Mouse (Mus musculus) adipocyte (in vitro differentiated cells): Measurements from ENCODE around the gene Pbsn.
"Not testable (repeated sequence)": the region's sequence is repeated elsewhere in the genome, so short reads cannot be mapped to it uniquely, and the experiment has no call there.

Experiments
- DNase-seq: peaks from one replicate; pipeline ENCODE4 v3.0.0-alpha.2; 2016; ENCODE audit warnings: low spot score

The Pbsn gene

DNA sequence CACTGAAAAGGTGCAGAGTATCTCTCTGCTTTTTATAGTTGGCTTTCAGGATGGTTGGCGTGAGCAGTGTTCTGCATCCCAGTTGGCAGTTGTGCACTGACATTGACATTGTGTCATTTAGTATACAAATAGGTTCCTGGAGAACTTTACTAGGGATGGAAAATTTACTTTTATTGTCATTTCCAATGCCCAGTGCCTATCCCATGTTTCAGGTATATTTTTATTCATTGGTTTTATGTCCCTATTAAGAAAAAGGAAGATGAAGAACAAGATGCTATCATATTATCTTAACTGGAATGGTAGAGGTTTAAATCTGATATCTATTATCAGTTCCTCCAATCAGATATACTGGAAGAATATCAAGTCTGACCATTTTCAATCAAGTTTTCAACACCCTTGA, at the start of gene Pbsn:
Pbsn (minus strand) TSS at position 101 of the 400 bp plus-strand sequence.
- DNase-seq = no peak

DNA sequence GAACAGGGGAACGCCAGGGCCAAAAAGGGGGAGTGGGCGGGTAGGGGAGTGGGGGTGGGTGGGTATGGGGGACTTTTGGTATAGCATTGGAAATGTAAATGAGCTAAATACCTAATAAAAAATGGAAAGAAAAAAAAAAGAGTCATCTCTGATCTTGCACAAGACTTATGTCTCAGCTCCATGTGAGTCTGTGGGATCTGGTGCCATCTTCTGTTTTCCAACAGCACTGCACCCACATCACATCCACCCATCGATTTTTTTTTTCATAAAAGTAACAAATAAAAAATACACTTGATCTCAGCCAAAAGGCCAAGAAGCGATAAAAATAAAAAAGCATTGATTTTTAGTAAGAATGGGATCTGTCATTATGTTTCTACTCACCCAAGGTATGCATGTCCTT, 26.6 kb upstream of the Pbsn start:
- peak; percentile 18 for DNase-seq

DNA sequence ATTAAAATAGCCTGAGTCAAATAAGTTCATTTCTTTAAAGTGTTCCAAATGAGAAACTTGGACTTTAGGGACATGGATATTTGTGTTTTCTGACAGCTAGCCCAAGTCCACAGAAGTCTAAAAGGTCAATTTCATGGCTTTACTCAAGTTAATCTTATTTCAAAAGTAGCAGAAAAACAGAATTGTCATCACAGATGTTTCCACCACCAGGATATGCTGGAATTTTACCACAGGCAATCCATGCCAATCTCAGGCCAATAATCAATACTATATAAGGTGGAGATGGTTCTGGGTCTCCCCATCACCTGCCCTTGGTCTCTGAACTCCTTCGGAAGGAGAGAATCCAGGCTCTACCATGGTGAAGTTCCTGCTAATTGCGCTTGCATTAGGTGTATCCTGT, 11.0 kb upstream of the Pbsn start, which contains the start of gene Gm14744:
Gm14744 (plus strand) TSS at position 301 of the 400 bp plus-strand sequence.
- DNase-seq = not testable (repeated sequence)

DNA sequence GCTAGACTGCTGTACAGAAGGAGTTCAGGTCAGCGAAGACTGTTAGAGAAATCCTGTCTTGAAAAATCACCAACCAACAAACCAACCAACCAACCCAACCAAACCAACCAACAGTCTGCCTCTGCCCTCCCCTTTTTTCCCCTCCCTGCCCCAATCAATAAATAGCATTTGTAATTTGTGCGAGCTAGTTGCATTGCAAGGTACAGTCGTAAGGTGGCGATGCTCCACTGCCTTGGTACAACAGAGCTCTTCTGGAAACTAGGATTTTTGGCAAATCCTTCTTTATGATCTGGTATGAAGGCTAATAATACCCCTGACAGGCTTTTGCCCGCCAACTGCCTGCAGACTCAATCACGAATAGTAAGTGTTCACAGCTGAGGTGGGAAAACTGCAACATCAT, 41.4 kb downstream of the Pbsn start:
- no peak for DNase-seq

DNA sequence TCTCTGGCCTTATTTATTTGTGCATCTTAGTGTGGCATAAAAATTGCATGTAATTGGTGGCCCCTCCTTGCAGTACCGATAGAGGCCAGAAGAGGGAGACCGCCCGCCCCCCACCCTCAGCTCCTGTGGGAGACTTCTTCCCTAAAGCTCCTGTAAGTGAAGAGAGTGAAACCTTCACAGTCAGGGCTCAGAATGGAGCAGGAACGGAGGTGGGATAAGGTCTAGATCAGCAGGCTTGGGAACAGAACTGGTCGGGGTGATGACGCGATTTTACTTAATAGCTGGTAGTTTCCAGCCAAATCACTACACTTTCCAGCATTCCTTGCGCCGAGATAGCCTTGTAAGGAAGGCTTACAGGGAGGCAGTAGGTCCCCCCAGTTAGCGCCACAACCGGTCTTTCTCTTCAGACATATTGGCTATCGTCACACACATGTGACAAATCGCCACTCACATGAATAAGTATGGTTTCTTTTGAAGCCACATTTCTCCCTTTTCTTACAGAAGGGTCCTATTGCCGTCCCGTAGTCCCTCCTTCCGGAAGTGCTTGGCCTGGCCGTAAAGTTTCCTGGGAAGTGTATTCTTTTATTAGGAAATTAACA, 42.7 kb downstream of the Pbsn start:
- peak; percentile 67 for DNase-seq

DNA sequence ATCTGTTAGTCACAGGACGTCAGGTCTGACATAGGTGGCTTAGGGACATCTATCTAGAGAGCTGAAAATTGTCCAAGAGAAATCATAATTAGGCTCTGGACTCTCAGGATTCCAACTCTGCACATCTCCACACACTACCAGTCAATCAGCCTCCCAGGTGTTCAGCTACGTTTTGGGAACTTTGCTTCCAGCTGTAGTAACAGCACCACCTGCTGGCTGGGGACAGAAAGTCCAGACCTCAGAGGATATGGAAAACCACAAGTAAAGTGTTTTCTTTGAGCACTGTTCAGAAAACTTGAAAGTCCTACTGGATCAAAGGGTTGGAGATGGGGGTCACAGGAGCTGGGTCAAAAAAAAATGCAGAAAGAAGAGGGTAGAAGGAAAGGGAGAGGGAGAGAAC, 44.8 kb downstream of the Pbsn start:
- DNase-seq = peak; percentile 57

DNA sequence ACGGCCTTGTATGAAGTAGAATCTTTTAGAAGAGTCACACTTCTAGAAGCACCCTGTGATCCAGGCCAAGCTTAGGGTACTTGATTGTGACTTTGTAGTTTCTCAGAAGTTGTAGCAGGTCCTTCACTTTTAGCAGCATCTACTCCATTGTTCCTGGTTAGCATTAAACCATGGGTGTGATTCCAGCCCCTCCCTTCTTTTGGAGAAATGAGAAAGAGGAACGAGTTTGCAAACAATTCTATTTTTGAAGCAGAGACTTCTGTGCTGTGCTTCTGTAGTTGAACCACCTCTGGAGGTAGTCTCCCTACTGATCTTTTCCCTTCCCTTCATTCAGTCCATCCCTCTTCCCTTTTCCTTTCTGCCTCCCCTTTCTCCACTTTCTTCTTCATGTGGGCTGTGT, 51.1 kb downstream of the Pbsn start:
- DNase-seq = no peak

DNA sequence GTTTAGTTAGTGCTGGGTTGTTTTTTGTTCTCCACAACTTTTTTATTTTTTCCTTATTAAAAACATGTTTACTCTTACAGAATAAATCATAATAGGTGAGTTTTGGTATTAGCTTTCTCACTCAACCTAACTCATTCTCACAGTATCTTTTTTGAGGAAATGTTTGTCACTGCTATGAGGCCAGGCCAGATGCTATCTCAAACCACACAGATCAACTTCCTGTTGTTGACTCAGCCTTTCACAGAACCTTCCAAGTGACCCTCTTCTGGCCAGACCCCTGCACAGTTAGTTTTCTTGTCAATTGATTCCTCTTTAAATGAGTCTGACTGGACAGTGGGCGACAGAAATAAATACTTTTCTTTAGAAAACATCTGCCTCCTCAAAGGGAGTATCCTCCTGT, 51.9 kb downstream of the Pbsn start:
- no peak for DNase-seq

DNA sequence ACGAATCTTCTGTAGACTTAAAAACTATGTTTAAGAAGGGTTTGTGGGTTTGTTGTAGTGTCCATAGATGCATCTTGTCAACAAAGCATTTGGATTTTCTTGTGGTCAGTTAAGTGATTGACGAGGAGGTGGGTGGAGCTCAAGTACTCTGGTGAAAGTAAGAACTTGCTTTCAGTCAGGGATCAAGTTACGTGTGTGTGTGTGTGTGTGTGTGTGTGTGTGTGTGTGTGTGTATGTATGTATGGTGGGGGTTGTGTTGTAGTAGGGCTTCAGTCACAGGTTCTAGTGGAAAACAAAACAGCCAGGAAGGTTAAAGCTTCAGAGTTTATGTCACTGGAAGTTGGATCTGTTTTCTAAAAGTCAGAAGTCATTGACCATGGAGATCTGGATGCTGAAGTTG, 53.9 kb downstream of the Pbsn start:
- DNase-seq = no peak

DNA sequence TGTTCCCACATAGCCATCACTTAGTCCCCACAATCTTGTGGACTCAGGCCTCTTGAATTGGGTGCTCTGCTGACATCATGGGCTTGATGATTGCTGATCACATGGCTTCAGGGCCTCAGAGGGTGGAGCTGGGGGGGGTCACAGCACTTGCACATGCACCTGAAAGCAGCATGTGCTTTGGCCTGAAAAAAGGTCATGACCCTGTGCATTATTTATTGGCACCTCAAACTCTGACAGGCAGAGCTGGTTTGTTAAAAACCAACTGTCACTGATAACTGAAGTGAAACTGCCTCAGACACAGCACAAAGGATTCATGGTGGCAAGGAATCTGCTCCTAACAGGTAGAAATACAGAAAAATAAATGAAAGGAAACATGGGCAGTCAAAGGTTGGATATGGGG, 55.6 kb downstream of the Pbsn start:
- no peak for DNase-seq

DNA sequence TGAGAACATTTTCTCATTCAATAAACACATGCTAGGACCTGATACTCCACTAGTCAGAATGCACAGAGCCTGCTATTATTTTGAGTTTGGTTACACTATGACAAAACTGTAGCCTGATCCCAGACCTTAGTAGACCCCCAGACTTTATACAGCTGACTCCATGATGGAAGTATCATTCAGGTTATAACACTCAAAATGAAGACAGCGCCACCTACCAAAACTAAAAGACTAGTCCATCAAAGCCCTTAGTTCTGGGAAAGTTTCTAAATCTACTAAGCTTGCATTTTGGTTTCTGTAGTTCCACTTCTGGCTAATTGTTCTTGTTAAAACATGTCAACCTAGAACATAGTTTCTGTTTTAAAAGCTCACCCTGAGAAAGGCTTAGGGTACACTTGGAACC, 56.5 kb downstream of the Pbsn start:
- DNase-seq = peak; percentile 7

DNA sequence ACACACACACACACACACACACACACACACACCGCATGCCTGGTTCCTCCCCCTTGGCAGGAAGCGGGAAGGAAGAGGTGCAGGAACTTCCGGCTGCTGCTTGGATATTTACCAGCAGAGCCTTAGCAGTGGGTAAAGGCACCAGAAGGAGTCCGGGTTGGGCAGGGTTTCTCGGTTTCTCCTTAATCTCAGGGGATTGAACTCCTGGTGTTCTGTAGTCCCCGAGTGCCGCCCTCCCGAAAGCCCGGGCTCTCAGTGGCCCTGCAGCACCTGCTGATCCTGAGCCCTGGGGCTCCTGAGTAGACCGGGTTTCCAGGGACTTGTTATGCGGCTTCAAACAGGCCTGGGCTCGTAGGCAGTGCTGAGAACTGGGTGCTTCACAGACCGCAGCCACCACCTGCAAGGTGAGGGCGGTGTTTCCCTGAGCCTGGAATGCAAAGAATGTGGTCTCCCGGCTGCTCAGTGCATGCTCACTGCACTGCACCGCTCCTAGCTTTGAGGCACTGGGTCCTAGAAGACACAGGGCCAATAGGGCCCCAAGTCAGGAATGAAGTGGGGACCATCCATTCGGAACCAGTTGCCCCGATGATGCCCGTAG, 57.1 kb downstream of the Pbsn start, which contains the start of gene Prkx:
Prkx (minus strand) TSS at position 41 of the 598 bp plus-strand sequence.
- DNase-seq = peak; percentile 67

DNA sequence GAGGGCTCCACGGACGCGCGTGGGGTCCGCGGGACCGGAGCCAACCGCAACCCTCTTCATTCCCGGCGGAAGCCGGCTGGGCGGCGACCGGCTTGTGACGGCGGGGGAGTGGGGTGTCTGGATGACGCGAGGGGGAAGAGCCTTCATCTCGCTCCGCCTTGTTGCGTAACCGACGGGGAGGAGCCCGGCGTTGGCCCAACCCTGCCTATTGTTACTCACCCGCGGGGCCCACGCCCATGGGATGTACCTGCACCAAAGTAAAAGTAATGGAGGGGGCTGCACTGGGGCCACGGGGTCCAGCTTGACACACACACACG, 57.6 kb downstream of the Pbsn start:
- DNase-seq = peak; percentile 87

DNA sequence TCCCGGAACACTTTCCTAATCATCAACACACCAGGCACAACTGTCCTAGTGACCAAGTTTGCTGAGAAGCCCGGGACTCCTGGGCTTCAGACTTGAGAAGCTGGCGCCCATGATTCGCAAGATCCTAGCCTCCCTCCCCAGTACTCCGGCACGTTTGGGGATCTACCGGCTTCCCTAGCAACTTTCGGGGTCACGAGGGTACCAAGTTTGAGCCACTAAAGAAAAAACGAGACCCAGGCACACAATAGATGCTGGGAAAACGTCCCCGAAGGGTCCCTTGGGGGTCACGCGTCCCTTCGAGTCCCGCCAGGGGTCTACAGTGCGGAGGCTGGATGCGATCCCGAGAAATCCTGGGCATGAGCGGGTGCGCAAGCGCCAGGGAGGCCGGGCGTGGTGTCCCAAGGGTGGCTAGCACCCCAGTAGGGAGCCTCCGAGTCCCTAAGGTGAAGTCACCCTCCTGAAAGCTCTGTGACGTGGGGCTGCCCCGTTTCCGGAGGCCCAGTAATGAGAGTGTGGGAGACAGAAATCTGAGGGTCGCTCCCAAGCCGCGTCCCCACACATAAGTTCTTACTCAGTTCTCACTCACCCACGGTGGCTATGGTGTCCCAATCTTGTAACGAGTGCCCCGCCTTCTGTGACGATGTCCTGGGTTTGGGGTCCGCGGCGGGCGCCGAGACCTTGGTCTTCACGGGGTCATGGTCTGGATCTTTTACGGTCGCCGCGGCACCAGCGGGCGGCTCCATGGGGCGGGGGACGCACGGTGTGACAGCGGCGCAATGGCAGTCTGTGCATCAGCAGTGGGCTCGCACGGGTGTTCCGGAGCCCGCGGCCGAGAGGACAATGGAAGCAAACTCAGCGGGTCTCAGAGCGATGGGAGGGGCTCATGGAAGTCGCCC, 58.2 kb downstream of the Pbsn start:
- peak; percentile 8 for DNase-seq

DNA sequence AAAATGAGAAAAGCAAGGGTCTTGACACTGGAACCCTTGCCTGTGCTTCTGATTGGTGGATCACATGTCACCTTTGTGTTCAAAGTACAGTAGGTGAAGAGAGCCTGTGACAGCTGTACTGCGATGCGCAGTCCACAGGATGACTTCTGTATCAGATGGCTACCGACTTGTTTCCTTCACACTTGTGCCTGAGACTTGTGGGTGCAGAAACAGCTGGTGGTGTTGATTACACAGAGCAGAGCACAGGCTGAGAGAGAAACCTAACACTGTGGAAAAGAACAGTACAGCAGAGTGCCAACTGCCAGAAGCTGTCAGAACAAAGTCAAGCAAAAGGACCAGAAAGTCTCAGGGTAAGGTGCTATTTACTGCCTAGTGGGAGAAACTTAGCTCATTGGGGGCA, 64.7 kb downstream of the Pbsn start:
- no peak for DNase-seq
